Mouse (Mus musculus): ENCODE results near the gene Armc8.

Armc8 gene

DNA sequence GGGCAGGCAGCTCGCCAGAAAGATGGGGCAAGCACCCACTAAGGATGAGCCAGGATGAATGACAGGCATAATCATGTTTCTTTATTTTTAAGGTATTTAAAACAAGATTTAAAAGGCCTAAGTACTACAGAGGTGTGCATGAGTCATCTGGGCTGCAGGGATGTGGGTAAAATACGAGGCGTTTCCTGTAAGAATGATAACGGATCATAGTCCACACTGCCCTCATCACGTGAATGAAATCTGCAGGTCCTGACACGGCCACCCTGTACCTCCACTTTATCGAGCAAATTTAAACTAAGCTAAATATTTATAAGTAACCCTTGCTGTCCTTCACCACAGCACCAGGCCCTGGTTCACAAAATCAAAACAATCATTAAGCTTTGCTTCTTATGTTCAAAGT is 62.8 kb downstream of the Armc8 start:
- ATAC-seq (ENCODE audit: low TSS enrichment), result no peak

DNA sequence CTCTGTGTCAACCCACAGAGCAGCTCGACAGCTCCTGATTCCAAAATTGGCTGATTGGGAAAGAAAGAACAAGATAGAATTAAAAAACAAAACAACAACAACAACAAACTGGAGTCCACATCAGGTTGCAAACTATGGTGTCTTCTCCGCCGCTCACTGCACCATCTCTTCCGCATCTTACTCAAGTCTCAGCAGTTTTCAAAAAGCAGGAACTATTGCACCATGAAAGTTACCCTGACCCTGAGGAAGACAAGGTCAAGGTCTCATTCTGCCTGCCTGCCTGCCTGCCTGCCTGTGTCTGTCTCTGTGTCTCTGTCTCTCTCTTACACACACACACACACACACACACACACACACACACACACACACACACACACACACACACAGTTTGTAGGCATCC is 69.4 kb downstream of the Armc8 start:
- ATAC-seq (ENCODE audit: low TSS enrichment), result no peak

DNA sequence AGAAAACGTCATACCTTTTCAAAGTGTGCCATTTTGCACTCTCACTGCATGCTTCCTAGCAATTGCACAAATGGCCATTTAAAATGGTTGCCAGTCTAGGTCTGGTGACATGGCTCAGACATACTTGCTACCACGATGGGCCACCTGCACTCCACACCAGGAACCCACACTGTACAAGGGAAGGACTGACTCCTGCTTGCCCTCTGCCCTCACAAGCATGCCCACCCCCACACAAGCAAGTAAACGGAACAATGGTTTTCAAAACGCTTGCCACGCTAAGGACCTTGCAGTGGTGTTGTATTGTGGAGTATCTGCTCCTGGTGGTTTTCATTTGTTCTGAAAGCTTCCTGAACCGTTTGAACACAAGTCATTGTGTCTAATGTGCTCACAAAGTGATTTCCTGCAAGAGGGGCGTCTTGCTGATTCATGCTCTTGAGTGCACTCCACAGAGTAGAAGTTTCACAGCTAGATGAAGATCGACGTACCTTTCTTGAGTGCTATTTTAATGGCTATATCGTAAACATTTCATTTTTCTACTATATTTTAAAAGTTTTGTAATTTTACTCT is 76.0 kb downstream of the Armc8 start:
- no peak for ATAC-seq (ENCODE audit: low TSS enrichment)

DNA sequence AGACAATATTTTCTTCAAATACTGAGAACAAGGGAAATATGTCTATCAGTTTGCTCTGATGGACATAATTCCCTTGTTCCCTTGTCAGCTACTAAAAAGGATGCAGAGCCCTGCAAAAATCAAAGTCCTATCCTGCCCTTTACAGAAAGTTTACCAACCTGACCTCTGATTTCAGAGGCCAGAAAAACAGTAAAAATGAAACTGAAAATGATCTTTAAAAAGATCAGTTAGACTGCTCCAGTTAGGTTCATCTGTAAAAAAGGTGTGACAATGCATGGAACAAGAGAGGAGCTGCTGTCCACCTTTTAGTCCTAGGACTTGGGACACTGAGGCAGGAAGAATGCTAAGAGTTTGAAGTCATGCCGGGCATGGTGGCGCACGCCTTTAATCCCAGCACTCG is 77.6 kb downstream of the Armc8 start:
- ATAC-seq (ENCODE audit: low TSS enrichment), result no peak

DNA sequence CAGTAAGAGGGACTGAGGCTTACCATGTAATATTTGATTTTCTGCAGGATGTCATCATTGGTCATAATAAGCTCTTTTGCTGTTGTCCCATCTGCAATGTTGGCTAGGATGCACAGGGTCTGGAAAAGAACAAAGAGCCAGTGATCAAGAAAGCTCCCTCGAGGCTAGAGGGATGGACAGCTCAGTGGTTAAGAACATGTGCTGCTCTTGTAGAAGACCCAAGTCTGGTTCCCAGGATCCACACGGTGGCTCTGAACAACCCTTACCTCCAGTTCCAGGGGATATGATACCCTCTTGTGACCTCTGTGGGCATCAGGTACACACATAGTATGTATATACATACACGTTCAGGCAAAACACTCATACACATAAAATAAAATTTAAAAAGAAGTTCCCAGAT is 80.9 kb downstream of the Armc8 start:
- no peak for ATAC-seq (ENCODE audit: low TSS enrichment)

DNA sequence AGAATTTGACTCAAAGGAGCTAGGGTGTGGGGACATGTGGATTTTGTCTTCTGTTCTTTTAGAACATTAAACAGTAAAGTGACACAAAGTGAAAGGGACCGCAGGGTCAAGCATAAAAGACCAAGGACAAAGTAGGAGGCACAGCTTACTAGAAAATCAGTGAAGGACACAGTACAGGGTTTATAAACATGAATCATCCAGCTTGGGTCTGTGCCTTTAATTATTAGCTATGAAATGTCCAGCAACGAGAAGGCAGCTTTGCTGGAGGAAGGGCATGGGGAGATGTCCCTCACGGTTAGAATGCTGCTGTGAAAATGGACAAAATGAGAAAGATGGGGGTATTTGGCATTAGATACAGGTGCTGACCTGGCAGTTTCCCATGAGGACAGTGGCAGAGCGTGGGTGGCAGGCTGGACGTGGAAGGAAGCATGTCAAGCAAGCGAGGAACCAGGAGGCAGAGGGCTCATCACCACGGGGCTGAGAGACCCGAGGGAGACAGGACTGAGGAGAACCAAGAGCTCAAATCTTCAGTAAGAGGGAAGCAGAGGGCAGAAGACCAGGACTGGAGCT is 81.5 kb downstream of the Armc8 start:
- no peak for ATAC-seq (ENCODE audit: low TSS enrichment)

DNA sequence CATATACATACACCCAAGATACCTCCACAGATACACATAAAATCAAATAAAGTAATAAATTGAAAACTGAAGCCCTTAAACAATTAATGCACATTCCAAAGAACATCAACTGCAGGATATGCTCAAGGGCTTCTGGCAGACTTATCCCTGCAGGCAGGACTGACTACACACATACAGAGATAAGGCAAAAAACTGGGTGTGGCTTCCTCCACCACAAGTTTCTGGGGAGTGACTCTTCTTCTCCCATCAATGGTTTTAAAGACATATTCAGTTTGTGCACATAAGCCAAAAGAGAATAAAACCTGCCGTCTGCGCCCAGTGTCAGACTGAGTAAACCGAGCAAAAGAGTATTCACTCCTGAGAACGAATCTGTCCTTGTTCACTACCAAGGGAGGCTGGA is 83.6 kb downstream of the Armc8 start:
- no peak for ATAC-seq (ENCODE audit: low TSS enrichment)

DNA sequence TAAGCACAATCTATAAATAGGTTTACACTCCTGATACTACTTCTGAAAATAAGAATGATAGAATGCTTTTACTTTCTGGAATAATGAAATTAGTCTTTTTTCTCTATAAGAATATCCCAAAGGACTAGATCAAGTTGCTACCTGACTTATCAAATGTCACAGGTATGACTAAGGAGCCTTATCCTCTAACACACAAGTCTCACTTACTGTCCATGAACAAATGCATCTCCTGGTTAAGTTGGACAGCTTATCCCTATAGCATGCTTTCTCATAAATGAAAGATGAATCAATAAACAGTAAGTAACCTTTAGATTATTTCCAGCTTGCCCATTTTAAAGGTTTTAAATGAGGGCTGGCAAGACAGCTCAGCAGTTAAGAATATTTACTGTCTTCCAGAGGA is 84.1 kb downstream of the Armc8 start:
- no peak for ATAC-seq (ENCODE audit: low TSS enrichment)

DNA sequence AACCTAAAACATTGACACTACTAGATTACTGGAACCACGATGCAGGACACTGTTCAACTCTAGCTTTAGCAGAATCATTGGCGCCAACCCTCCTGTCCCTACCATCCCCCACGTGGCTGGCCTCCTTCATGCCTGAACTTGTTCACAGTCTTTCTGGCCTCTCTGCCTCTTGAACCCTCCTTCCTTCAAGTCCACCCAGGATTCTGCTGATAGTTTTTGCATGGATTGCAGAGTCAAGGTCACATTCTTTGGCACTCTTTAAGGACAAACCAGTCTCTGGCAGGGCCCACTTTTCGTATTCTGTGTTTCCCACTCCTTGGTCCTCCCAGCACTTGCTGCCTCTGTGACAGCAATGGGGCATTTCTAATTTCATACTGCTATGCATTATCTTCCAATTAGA is 85.5 kb downstream of the Armc8 start:
- no peak for ATAC-seq (ENCODE audit: low TSS enrichment)

DNA sequence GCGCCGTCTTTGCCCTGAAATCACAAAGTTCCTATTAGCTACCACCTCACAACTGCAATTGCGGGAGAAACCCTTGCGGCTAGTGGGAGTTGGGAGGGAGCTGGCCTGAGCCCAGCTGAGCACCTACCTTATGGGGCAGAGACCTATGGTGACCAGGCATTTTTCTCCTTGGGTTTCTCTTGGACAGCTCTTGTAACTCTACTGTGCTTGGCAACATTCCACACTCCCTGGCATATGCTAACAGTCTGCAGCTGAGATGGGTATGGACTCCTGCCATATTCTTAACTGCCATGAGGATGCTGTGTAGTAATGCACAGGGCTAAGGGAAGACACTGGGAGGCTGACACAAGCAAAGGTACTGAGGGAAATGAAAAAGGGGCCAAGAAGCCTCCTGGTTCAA is 87.9 kb downstream of the Armc8 start:
- ATAC-seq (ENCODE audit: low TSS enrichment), result peak; percentile 74

DNA sequence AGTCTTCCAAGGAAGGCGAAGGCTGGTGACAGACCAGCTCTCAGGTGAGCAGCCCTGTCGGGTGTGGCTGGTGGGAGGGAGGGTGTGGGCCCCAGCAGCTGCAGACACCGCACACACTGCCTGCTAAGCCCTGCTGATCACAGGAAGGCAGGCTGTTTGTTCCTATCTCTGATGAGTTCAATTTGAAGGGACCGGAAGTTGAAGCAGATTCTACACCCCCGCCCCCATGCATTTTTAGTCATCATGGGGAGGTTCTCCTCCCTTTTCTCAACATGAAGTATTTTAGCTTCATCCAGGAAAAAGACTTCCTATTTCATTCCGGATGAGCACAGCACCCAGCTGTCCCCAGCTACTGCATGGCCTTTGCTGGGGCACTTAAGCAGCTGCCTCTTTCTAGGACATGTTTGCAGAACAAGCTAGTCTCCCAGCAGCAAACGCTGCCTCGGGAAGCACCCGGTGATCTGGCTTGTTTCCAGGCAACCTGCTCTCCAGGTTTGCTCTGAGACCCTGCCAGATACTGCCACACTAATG is 89.5 kb downstream of the Armc8 start:
- peak; percentile 80 for ATAC-seq (ENCODE audit: low TSS enrichment)

DNA sequence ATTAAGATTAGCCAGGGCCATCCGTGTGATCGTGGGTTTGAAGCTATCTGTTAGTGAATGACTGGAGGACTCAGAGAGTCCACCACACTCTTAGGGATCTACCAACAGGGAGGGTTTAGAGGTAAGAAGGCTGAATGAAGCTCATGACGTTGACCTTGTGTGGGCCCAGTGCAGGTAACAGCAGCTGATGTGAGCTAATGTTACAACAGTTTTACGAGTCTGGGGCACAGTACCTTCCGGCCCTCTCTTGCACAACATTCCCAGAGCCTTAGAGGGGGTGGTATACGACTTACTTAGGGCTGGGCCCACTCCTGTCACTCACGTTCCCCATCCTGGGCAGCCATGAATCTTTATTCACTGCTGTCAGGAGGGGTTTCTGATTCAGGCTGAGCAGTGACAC is 97.4 kb downstream of the Armc8 start:
- no peak for ATAC-seq (ENCODE audit: low TSS enrichment)

DNA sequence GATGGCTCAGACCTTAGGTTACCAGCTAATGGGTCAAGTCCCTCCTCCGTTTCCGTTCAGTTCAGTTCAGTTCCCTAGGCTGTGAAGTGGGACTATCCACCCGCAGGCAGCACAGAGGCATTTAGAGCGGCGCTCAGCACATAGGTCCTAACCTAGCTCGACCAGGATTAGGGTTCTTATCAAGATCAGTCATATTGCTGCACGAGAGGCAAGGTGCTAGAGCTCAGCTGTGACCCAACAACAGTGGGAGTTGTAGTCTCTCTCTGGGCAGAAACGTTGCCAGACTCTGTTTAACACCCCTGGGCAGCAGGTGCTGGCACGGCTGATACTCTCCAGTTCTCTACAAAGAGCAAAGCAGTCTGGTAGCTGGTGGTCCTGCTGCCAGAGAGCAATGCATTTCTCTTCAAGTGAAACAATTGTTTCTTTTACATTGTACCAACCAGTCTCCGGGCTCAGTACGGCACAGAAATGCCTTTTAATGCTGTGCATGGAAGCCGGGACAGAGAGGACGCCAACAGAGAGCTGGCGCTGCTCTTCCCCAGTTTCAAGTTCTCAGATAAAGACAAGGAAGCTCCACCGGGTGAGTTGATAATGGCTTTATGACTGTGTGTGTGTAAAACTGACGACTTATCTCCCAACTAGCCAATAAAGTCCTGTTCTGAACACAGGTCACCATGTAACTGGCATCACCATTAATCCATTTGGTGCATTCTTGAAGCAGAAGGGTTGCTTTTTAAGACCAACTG is 98.2 kb downstream of the Armc8 start:
- ATAC-seq (ENCODE audit: low TSS enrichment), result no peak

DNA sequence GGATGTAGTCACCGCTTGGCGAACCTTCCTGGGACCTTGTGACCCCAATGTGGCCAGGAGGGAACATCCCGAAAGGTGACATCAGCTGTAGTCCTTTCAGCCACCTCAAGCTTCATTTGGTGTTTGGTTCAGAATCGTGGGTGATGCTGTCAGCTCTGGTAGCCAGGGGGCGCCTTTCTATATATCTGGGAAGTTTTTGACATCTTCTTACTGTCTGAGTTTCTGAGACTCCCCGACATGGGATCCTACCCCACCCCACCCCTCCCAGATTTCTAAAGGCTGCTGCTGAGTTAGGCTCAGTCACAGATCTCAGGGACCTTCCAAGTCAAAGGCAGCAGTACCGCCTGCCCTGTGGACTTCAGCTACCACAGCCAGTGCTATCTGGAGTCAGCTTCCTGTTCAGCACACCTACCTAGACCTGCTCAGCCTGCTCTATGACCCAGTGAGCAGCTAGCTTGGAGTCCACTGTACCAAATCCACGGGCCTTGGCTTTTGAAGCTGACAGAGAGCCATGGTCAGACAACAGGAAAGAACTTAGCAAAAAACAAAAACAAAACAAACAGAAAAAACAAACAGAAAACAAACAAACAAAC is 98.9 kb downstream of the Armc8 start:
- no peak for ATAC-seq (ENCODE audit: low TSS enrichment)

DNA sequence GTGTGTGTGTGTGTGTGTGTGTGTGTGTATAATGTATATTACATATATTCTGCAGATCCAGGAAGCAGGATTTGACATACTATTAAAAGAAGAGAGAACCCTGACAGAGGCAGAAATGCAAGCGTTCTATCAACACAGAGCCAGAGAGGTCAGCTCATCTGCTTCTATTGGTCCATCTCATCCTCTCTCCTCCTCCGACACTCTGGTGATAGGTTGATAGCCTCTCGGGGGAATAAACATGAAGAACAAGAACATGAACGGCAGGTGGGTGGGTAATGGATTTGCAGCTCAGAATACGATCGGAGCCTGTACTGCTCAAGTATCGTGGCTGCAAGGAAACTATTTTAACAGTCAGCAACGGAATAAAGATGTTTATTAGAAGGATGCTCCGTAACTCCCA is 100.1 kb downstream of the Armc8 start:
- no peak for ATAC-seq (ENCODE audit: low TSS enrichment)

DNA sequence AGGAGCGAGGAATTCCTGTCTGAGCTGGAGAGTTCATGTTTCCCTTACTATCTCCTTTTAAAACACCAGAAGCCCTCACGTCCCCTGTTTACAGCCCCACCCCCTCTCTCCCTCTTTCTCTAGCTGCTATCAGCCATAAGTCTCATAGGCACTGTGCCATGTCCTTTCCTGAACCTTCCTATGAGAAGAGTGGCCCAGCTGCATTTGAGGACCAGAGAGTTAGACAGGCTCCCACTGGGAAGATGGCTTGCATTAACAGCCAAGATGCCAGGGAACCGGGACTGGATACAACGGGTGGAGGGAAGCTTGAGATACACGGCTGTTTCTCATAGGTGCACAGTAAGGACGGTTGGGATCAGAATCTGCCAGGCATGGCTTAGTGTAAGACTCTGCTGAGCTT is 103.8 kb downstream of the Armc8 start:
- ATAC-seq (ENCODE audit: low TSS enrichment), result no peak

DNA sequence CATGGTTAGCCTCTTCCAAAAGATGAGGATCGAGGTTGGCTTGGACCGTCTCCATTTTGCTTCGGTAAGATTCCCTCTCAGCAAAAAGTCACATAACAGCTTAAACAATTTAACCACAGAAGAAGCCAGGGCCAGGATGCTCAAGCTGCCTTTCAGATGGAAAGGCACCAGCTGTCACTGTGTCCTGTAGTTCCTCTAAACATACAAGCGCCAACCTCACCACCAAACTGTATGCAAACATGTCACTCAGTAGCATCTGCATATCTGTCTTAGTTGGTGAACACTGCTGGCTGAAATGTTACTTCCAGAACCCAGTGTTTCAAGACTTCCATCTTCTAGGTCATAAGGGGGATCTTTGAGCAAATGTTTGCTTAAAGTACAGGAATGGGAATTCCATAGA is 109.0 kb downstream of the Armc8 start:
- no peak for ATAC-seq (ENCODE audit: low TSS enrichment)

DNA sequence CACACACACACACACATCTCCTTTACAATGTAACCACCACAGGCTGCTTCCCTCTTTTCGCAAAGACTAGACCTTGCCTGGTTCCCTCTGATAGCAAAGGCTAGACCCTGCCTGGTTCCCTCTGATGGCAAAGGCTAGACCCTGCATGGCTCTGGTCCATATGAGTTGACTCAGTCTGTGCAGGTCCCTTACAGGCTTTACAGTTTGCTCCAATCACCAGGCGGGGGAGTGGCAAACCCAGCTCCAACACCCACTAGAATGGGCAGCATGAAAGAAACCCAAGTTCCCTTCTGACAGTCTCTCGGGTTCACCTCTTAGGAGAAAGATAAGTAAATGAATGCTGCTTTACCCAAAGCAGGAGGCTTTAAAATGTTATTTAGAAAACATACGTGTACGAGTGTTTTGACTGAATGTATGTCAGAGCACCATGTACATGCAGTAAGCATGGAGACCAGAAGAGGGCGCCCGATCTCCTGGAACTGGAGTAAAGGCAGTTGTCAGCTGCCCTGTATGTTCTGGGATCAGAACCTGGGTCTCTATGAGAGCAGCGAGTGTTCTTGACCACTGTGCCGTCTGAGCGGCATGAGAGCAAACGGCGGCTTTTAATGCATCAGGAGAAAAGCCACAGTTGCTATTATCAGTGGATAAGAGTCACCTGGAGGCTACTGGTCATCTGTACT is 110.0 kb downstream of the Armc8 start:
- ATAC-seq (ENCODE audit: low TSS enrichment), result peak; percentile 55

DNA sequence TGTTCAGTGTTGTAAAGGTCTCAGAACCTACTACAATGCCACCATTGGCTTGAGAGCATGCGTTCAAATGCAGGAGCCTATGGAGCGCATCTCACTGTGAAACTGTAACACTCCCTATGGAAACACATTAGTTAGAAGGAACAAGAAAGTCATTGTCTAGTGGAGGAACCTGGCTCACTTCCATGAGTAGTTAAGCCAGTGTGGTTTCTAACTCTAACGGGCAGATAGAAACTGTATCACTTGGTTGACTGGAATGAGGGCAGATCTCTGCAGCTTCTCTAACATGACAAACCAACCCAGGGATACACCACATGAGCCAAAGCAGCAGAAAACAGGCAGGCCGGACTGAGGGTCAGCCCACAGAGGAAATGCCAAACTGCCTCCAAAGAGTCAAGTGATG is 114.5 kb downstream of the Armc8 start:
- no peak for ATAC-seq (ENCODE audit: low TSS enrichment)

DNA sequence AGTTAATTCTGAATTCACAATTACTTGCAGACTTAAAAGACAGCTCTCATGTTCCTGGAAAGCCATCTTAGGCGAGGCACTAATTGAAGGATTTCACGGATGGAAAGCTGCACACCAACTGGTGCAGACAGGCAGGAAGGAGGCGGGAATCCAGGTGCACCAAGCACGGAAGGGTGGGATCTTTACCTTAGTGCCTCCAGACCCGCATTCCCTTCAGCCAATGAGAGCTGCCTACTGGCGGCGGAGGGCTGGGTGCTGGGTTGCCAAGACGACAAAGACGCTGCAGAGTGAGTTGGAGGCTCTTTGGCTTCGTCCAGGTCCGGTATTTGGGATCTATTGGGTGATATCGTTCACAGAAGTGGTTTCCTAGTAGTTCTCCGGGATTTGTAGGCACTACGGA is 117.5 kb downstream of the Armc8 start, which contains the start of gene Nme9:
Nme9 (plus strand) TSS at position 315 of the 400 bp plus-strand sequence.
- ATAC-seq (ENCODE audit: low TSS enrichment), result 0 out of 2 replicates have a peak, but pooled peaks have one; percentile 24

DNA sequence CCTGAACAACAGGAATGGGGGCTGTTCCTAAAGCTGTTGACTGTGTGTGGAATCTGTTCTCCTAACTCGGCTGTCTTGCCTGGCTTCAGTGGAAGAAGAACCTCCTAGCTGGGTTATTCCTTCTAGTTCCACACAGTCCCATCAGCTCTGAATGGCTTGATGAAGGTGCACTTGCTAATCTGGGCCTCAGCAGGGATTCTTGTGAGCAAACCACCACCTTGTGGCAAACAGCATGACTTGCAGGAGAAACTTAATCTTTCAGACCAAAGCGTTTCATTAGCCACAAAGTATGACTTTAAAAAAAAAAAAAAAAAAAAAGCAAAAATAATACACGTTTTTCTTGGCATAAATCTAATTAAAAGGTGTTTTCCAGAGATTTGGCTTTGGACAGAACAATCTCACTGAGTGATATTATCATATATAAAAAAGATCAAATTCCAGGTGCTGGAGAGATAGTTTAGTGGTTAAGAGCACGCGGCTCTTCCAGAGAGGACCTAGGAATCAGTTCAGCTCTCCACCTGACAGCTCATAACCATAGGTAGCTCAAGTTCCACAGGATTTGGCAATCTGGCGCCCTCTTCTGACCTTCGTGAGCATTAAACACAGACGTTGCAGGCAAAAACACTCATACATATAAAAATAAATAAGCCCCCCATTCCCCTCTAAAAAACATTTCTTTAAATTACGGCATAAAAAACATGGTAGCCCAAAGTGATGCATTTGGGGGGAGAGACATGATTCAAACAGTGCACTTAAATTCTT is 118.6 kb downstream of the Armc8 start:
- ATAC-seq (ENCODE audit: low TSS enrichment), result peak; percentile 90

Data from frontal cortex, adult (tissue).